Mouse (Mus musculus) heart, embryonic 14.5 days (tissue): ENCODE data around the gene R3hdml. TPM values are rescaled to one million over a fixed set of nuclear protein-coding genes. Genes with fewer than 3 reads are reported as not detected.

Source experiments
- polyA plus RNA-seq: library from polyadenylated mRNA; unstranded; fragments of >200 nt; fragmentation: Nextera tagmentation; extraction: Ambion mirVana; gene quantifications from 2 replicates; pipeline ENCODE4 v1.2.1, GENCODE M21; 2014

R3hdml gene
- polyA plus RNA-seq, 1 experiment from 2014 or later: not detected

Other genes with a start within 250 kb of the R3hdml start
- gene Jph2, start 94.3 kb upstream of the R3hdml start, polyA plus RNA-seq: 25.5 and 29.4 TPM in 2 replicates
- gene Oser1, start 67.6 kb upstream of the R3hdml start, polyA plus RNA-seq: 52.6 and 56.8 TPM in 2 replicates
- 0.39 and 0.54 TPM in 2 replicates for gene Gdap1l1, start 53.8 kb upstream of the R3hdml start, polyA plus RNA-seq
- gene Fitm2, start 19.7 kb upstream of the R3hdml start, polyA plus RNA-seq: 13.8 and 14.0 TPM in 2 replicates
- gene Hnf4a, start 14.5 kb downstream of the R3hdml start, polyA plus RNA-seq: not detected in 2 replicates
- 23.7 and 24.2 TPM in 2 replicates for gene Ttpal, start 110.0 kb downstream of the R3hdml start, polyA plus RNA-seq
- 76.5 and 79.0 TPM in 2 replicates for gene Serinc3, start 152.8 kb downstream of the R3hdml start, polyA plus RNA-seq
- gene Pkig, start 166.1 kb downstream of the R3hdml start, polyA plus RNA-seq: 324 and 359 TPM in 2 replicates